Mouse (Mus musculus): ENCODE data around the gene Itgb7. TPM values are rescaled to one million over a fixed set of nuclear protein-coding genes. Genes with fewer than 3 reads are reported as not detected.

Gene Itgb7
- polyA plus RNA-seq, 1 experiment from 2014 or later = 1.6 TPM

- Histone ChIP-seq H3K36me3 (0 out of 2 replicates have a peak, but pooled peaks cover 7% of the 10 kb centered on the region), H3K4me1 (no peaks in the 10 kb centered on the region), H3K9ac (replicated peaks) (no peak overlapping the region), H3K27me3 (no peaks in the 10 kb centered on the region), H3K4me2 (replicated peaks) (no peak overlapping the region), H3K9me3 (no peaks in the 10 kb centered on the region), H3K4me3 (no peak overlapping the region), H3K27ac (replicated peaks) (no peak overlapping the region)
- 93% methylated on average over 14 of the region's 14 CpGs for WGBS
- ATAC-seq (ENCODE audit: low FRiP score, low read depth) = no peak
These were observed 51.8 kb downstream of the Itgb7 start for GRCm38 (mm10) chr15:102179924-102180323.

GRCm38 (mm10) chr15:102179106-102179505 lies 52.6 kb downstream of the Itgb7 start:
- Histone ChIP-seq H3K4me1 (no peaks in the 10 kb centered on the region), H3K27me3 (no peaks in the 10 kb centered on the region), H3K9me3 (no peaks in the 10 kb centered on the region), H3K27ac (replicated peaks) (no peak overlapping the region), H3K36me3 (0 out of 2 replicates have a peak, but pooled peaks cover 6% of the 10 kb centered on the region), H3K9ac (replicated peaks) (no peak overlapping the region), H3K4me2 (replicated peaks) (no peak overlapping the region), H3K4me3 (no peak overlapping the region)
- WGBS = 79% methylated on average over 9 of the region's 9 CpGs
- ATAC-seq (ENCODE audit: low FRiP score, low read depth) = no peak

DNA sequence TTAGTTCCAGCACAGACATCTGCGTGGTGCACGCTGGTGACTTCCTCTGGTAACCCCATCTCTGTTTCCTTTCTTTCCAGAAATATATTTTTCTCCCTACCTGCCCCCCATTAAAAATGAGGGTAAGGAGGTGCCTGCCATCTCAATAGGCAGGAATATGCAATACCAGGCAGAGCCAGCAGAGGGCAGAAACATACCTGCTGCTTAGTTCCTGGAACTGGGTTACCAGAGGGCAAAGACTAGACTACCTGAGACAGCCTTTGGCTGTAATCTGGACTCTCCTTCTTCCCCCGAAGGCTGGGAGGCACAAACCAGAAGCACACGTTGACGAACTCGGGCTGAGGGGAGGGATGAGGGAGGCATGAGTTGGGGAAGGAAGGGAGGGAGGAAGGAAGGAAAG lies 53.5 kb downstream of the Itgb7 start:
- no peaks in the 10 kb centered on the region for H3K4me1 ChIP-seq
- H3K4me2 ChIP-seq (replicated peaks) = no peak overlapping the region
- no peaks in the 10 kb centered on the region for H3K9me3 ChIP-seq
- WGBS = 12% methylated on average over 6 of the region's 6 CpGs
- no peaks in the 10 kb centered on the region for H3K27me3 ChIP-seq
- no peak overlapping the region for H3K4me3 ChIP-seq
- no peak for ATAC-seq (ENCODE audit: low FRiP score, low read depth)
- no peak overlapping the region for H3K9ac ChIP-seq (replicated peaks)
- no peak overlapping the region for H3K27ac ChIP-seq (replicated peaks)
- H3K36me3 ChIP-seq = no peaks in the 10 kb centered on the region

- no peak overlapping the region for H3K9ac ChIP-seq (replicated peaks)
- H3K27me3 ChIP-seq = no peaks in the 10 kb centered on the region
- H3K36me3 ChIP-seq = no peaks in the 10 kb centered on the region
- H3K4me1 ChIP-seq = no peaks in the 10 kb centered on the region
- WGBS = 86% methylated on average over 8 of the region's 8 CpGs
- no peak overlapping the region for H3K27ac ChIP-seq (replicated peaks)
- H3K4me2 ChIP-seq (replicated peaks) = no peak overlapping the region
- no peaks in the 10 kb centered on the region for H3K9me3 ChIP-seq
- no peak overlapping the region for H3K4me3 ChIP-seq
- no peak for ATAC-seq (ENCODE audit: low FRiP score, low read depth)
These were observed 54.3 kb downstream of the Itgb7 start for GRCm38 (mm10) chr15:102177417-102177816.

- H3K36me3 ChIP-seq = no peaks in the 10 kb centered on the region
- H3K9ac ChIP-seq (replicated peaks) = no peak overlapping the region
- no peak overlapping the region for H3K27ac ChIP-seq (replicated peaks)
- no peaks in the 10 kb centered on the region for H3K27me3 ChIP-seq
- H3K9me3 ChIP-seq = no peaks in the 10 kb centered on the region
- no peak overlapping the region for H3K4me3 ChIP-seq
- H3K4me1 ChIP-seq = no peaks in the 10 kb centered on the region
- no peak overlapping the region for H3K4me2 ChIP-seq (replicated peaks)
- 89% methylated on average over 7 of the region's 7 CpGs for WGBS
- ATAC-seq (ENCODE audit: low FRiP score, low read depth) = no peak
These were observed 55.0 kb downstream of the Itgb7 start for GRCm38 (mm10) chr15:102176571-102177316.

DNA sequence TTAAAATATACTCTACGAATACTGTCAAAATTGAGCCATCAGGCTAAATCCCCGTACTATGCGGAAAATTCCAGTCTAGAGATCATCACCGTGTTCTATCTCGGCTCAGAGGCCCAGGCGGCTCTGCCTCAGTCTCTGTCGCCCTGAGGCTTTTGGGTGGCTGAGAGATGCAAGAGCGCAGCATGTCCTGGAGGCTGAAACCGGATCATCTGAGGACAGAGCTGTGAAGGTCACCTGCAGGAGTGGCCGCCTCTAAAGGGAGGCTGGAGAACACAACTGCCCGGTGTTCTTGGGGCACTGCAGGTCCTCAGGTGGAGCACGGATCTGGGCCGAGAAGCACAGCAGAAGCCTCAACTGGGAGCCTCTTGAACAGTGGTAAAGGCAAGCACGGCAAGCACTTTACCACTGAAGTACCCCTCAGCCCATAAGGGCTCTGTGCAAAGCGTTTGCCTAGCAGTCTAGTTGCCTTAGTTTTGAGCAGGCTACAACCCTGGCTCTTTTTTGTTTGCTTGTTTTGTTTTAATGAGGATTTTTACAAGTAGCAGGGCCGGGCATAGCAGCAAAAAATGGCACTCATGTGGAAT lies 55.9 kb downstream of the Itgb7 start:
- H3K4me3 ChIP-seq = no peak overlapping the region
- 86% methylated on average over 16 of the region's 16 CpGs for WGBS

DNA sequence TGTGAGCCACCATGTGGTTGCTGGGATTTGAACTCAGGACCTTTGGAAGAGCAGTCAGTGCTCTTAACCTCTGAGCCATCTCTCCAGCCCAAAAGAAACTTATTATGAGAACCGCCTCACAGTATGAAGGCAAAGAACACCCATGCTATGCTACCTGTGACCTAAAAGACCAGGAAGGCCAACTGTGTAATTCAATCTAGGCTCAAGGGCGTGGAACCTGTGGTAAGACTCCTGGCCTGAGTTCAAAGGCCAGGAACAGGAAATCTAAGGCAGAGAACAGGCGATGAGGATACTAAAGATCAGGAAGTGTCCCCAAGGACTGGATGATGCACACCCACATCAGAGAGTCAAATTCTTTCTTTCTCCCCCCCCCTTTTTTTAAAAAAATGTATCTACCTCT lies 58.2 kb downstream of the Itgb7 start:
- 95% methylated on average over 3 of the region's 3 CpGs for WGBS

More for the DNA sequence above, 55.9 kb downstream of the Itgb7 start:
- Histone ChIP-seq H3K27ac (replicated peaks) (no peak overlapping the region), H3K4me2 (replicated peaks) (no peak overlapping the region), H3K36me3 (no peaks in the 10 kb centered on the region), H3K9me3 (no peaks in the 10 kb centered on the region), H3K27me3 (no peaks in the 10 kb centered on the region), H3K4me1 (no peaks in the 10 kb centered on the region), H3K9ac (replicated peaks) (no peak overlapping the region)
- ATAC-seq (ENCODE audit: low FRiP score, low read depth) = no peak

DNA sequence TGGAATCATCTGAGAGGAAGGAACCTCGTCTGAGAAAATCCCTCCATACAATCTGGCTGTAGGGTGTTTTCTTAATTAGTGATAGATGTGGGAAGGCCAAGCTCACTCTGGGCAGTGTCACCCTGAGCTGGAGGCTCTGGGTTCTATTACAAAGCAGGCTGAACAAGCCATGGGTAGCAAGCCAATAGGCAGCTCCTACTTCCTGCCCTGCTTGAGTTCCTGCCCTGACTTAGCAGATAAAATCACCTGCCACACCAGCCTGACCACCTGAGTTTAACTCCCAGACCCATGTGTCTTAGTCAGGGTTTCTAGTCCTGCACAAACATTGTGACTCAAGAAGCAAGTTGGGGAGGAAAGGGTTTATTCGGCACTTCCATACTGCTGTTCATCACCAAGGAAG lies 62.7 kb downstream of the Itgb7 start:
- 78% methylated on average over 2 of the region's 2 CpGs for WGBS
- Histone ChIP-seq H3K9ac (replicated peaks) (no peak overlapping the region), H3K27me3 (no peaks in the 10 kb centered on the region), H3K36me3 (no peaks in the 10 kb centered on the region), H3K4me1 (no peaks in the 10 kb centered on the region), H3K9me3 (no peaks in the 10 kb centered on the region), H3K27ac (replicated peaks) (no peak overlapping the region), H3K4me2 (replicated peaks) (no peak overlapping the region), H3K4me3 (no peak overlapping the region)
- no peak for ATAC-seq (ENCODE audit: low FRiP score, low read depth)

More for the DNA sequence above, 58.2 kb downstream of the Itgb7 start:
- Histone ChIP-seq H3K4me3 (no peak overlapping the region), H3K36me3 (no peaks in the 10 kb centered on the region), H3K27ac (replicated peaks) (no peak overlapping the region), H3K9ac (replicated peaks) (no peak overlapping the region), H3K27me3 (no peaks in the 10 kb centered on the region), H3K4me2 (replicated peaks) (no peak overlapping the region), H3K4me1 (no peaks in the 10 kb centered on the region), H3K9me3 (no peaks in the 10 kb centered on the region)
- ATAC-seq (ENCODE audit: low FRiP score, low read depth) = no peak

- Histone ChIP-seq H3K4me3 (no peak overlapping the region), H3K4me1 (no peaks in the 10 kb centered on the region), H3K9ac (replicated peaks) (no peak overlapping the region), H3K36me3 (no peaks in the 10 kb centered on the region), H3K27me3 (no peaks in the 10 kb centered on the region), H3K27ac (replicated peaks) (no peak overlapping the region), H3K4me2 (replicated peaks) (no peak overlapping the region), H3K9me3 (no peaks in the 10 kb centered on the region)
- WGBS = 63% methylated on average over 6 of the region's 6 CpGs
- no peak for ATAC-seq (ENCODE audit: low FRiP score, low read depth)
These were observed 64.1 kb downstream of the Itgb7 start for GRCm38 (mm10) chr15:102167620-102168021.

Other genes starting within 250 kb of the Itgb7 start
- gene Krt8, start 227.5 kb downstream of the Itgb7 start, polyA plus RNA-seq (2016; fragmentation: Nextera tagmentation; extraction: Ambion mirVana) = 6.2 and 8.4 TPM in 2 replicates
- 3.2 and 4.3 TPM in 2 replicates for gene Krt18, start 203.8 kb downstream of the Itgb7 start, polyA plus RNA-seq (2016; fragmentation: Nextera tagmentation; extraction: Ambion mirVana)
- gene Eif4b, start 158.2 kb downstream of the Itgb7 start, polyA plus RNA-seq (2016; fragmentation: Nextera tagmentation; extraction: Ambion mirVana) = 98.7 and 100 TPM in 2 replicates
- gene Tns2, start 131.5 kb downstream of the Itgb7 start, polyA plus RNA-seq (2016; fragmentation: Nextera tagmentation; extraction: Ambion mirVana) = 13.3 and 14.1 TPM in 2 replicates
- gene Spryd3, start 95.7 kb downstream of the Itgb7 start, polyA plus RNA-seq (2016; fragmentation: Nextera tagmentation; extraction: Ambion mirVana) = 19.3 and 20.2 TPM in 2 replicates
- gene Igfbp6, start 87.6 kb downstream of the Itgb7 start, polyA plus RNA-seq (2016; fragmentation: Nextera tagmentation; extraction: Ambion mirVana) = 0.32 and 0.42 TPM in 2 replicates
- 0.10 and 0.14 TPM in 2 replicates for gene Soat2, start 81.4 kb downstream of the Itgb7 start, polyA plus RNA-seq (2016; fragmentation: Nextera tagmentation; extraction: Ambion mirVana)
- 108 and 110 TPM in 2 replicates for gene Zfp740, start 28.7 kb downstream of the Itgb7 start, polyA plus RNA-seq (2016; fragmentation: Nextera tagmentation; extraction: Ambion mirVana)
- 40.9 and 41.0 TPM in 2 replicates for gene Csad, start 27.2 kb downstream of the Itgb7 start, polyA plus RNA-seq (2016; fragmentation: Nextera tagmentation; extraction: Ambion mirVana)
- gene Rarg, start 25.6 kb upstream of the Itgb7 start, polyA plus RNA-seq (2016; fragmentation: Nextera tagmentation; extraction: Ambion mirVana) = 13.6 and 19.2 TPM in 2 replicates
- gene Gm9918, start 38.6 kb upstream of the Itgb7 start, polyA plus RNA-seq (2016; fragmentation: Nextera tagmentation; extraction: Ambion mirVana) = 0.26 and 0.28 TPM in 2 replicates
- 51.9 and 57.7 TPM in 2 replicates for gene Mfsd5, start 47.5 kb upstream of the Itgb7 start, polyA plus RNA-seq (2016; fragmentation: Nextera tagmentation; extraction: Ambion mirVana)
- 33.6 and 38.4 TPM in 2 replicates for gene Espl1, start 64.3 kb upstream of the Itgb7 start, polyA plus RNA-seq (2016; fragmentation: Nextera tagmentation; extraction: Ambion mirVana)
- gene Pfdn5, start 94.2 kb upstream of the Itgb7 start, polyA plus RNA-seq (2016; fragmentation: Nextera tagmentation; extraction: Ambion mirVana) = 363 and 378 TPM in 2 replicates
- 96.1 and 108 TPM in 2 replicates for gene Myg1, start 99.8 kb upstream of the Itgb7 start, polyA plus RNA-seq (2016; fragmentation: Nextera tagmentation; extraction: Ambion mirVana)
- gene Aaas, start 118.8 kb upstream of the Itgb7 start, polyA plus RNA-seq (2016; fragmentation: Nextera tagmentation; extraction: Ambion mirVana) = 61.5 and 67.9 TPM in 2 replicates
- 0.46 and 0.93 TPM in 2 replicates for gene Sp7, start 135.2 kb upstream of the Itgb7 start, polyA plus RNA-seq (2016; fragmentation: Nextera tagmentation; extraction: Ambion mirVana)
- gene Sp1, start 174.2 kb upstream of the Itgb7 start, polyA plus RNA-seq (2016; fragmentation: Nextera tagmentation; extraction: Ambion mirVana) = 9.6 and 10.2 TPM in 2 replicates
- gene Amhr2, start 213.4 kb upstream of the Itgb7 start, polyA plus RNA-seq (2016; fragmentation: Nextera tagmentation; extraction: Ambion mirVana) = 0.29 TPM in 1 of 2 replicates, not detected in the other
- gene Prr13, start 227.1 kb upstream of the Itgb7 start, polyA plus RNA-seq (2016; fragmentation: Nextera tagmentation; extraction: Ambion mirVana) = 84.9 and 97.9 TPM in 2 replicates
- 168 and 186 TPM in 2 replicates for gene Pcbp2, start 238.6 kb upstream of the Itgb7 start, polyA plus RNA-seq (2016; fragmentation: Nextera tagmentation; extraction: Ambion mirVana)